In genomic region chr5:125408842-125409241, GRCm38 (mm10) we compare ENCODE assay signal across 8 mouse cellular contexts. TPM values are rescaled to one million over a fixed set of nuclear protein-coding genes. Genes with fewer than 3 reads are reported as not detected.
DNase-seq lines count a peak whose midpoint lies in the region; ATAC-seq and TF ChIP-seq lines count a peak whose summit lies in the region.

No protein-coding gene starts in this region.

- H3K79me2 ChIP-seq in CH12.LX (replicated peaks; ENCODE audit: control insufficient read depth, extremely low read depth, insufficient read depth, poor library complexity, severe bottlenecking) = no peaks in the 10 kb centered on the region

- peak overlapping the region; percentile 76 for H3K4me2 ChIP-seq in CH12.LX (ENCODE audit: insufficient read depth, low read depth, poor library complexity, severe bottlenecking)
- H3K4me2 ChIP-seq in forebrain, embryonic 11.5 days (ENCODE audit: low read depth, low read length, severe bottlenecking) = peak overlapping the region; percentile 36; the same call in 1 of the 2 replicates
- peak overlapping the region; percentile 96 for H3K4me2 ChIP-seq in liver, embryonic 15.5 days
- H3K4me2 ChIP-seq in neural tube, embryonic 12.5 days (replicated peaks) = peak overlapping the region; percentile 41; the same call in 1 of the 2 replicates

- no peak overlapping the region for H3K27ac ChIP-seq in CH12.LX (ENCODE audit: insufficient read depth, low read depth)
- H3K27ac ChIP-seq in forebrain, embryonic 11.5 days (ENCODE audit: low read depth, low read length) = no peak overlapping the region
- H3K27ac ChIP-seq in liver, embryonic 15.5 days (replicated peaks) = peak overlapping the region; percentile 63
- H3K27ac ChIP-seq in neural tube, embryonic 12.5 days = no peak overlapping the region

- H3K9ac ChIP-seq in CH12.LX (ENCODE audit: insufficient read depth, low read depth) = peak overlapping the region; percentile 62
- H3K9ac ChIP-seq in forebrain, embryonic 11.5 days (ENCODE audit: low read length) = no peak overlapping the region
- H3K9ac ChIP-seq in liver, embryonic 15.5 days = peak overlapping the region; percentile 35
- H3K9ac ChIP-seq in neural tube, embryonic 12.5 days = no peak overlapping the region

- no peaks in the 10 kb centered on the region for H3K9me3 ChIP-seq in CH12.LX (replicated peaks; ENCODE audit: low read length)
- H3K9me3 ChIP-seq in forebrain, embryonic 11.5 days (ENCODE audit: control insufficient read depth, low read length) = no peaks in the 10 kb centered on the region
- H3K9me3 ChIP-seq in liver, embryonic 15.5 days (replicated peaks) = no peaks in the 10 kb centered on the region
- H3K9me3 ChIP-seq in neural tube, embryonic 12.5 days = no peaks in the 10 kb centered on the region

- H3K27me3 ChIP-seq in CH12.LX (replicated peaks) = no peaks in the 10 kb centered on the region
- no peaks in the 10 kb centered on the region for H3K27me3 ChIP-seq in forebrain, embryonic 11.5 days (ENCODE audit: control insufficient read depth, insufficient read depth, low read length)
- H3K27me3 ChIP-seq in liver, embryonic 15.5 days = no peaks in the 10 kb centered on the region
- H3K27me3 ChIP-seq in neural tube, embryonic 12.5 days (replicated peaks) = no peaks in the 10 kb centered on the region

- TF ChIP-seq EP300 in CH12.LX (IDR thresholded peaks at IDR 0.05; ENCODE audit: low read length) = no peak

- intact Hi-C loops in heart, postnatal 10 days (cut with DNase I) = loop anchor here (2.0 kb wide), 1 partner anchor 24 kb away; no protein-coding TSS in a partner anchor

- in situ Hi-C loops in CH12.LX (cut with MboI; ENCODE audit: low pct_ligation_motif_present, low pct_unique_long_range_greater_than_20kb, low sequenced_read_pairs) = no loop called here

- peak; percentile 91 for DNase-seq in CH12.LX (ENCODE audit: extremely low read depth)
- DNase-seq in brain, adult 2 months (ENCODE audit: low read depth, low spot score) = peak; percentile 82
- peak; percentile 96 for DNase-seq in forebrain, embryonic 11.5 days (ENCODE audit: low spot score)
- DNase-seq in heart, postnatal 10 days = peak; percentile 86 to 88
- peak; percentile 84 to 90 for DNase-seq in kidney, postnatal 36 days
- peak; percentile 89 for DNase-seq in testis, postnatal 10 days (ENCODE audit: low spot score)

- H3K36me3 ChIP-seq in CH12.LX (replicated peaks in 1 of 2; ENCODE audit: control insufficient read depth in 1 of 2, insufficient read depth in 1 of 2, low read length in 1 of 2) = peaks cover 7 to 17% of the 10 kb centered on the region in 2 experiments
- H3K36me3 ChIP-seq in forebrain, embryonic 11.5 days (ENCODE audit: control insufficient read depth, insufficient read depth, low read length) = no peaks in the 10 kb centered on the region
- H3K36me3 ChIP-seq in liver, embryonic 15.5 days (replicated peaks) = peaks cover 9% of the 10 kb centered on the region
- H3K36me3 ChIP-seq in neural tube, embryonic 12.5 days = peaks cover 10% of the 10 kb centered on the region

- TF ChIP-seq POLR2A in CH12.LX (IDR thresholded peaks at IDR 0.05; ENCODE audit: low read depth, low read length) = no peak

- peaks cover 3 to 20% of the 10 kb centered on the region in 2 experiments; a peak in 3 of 4 replicates for H3K4me1 ChIP-seq in CH12.LX (ENCODE audit: control insufficient read depth in 1 of 2, insufficient read depth in 2 of 2)
- no peaks in the 10 kb centered on the region; the same call in 1 of the 2 replicates for H3K4me1 ChIP-seq in forebrain, embryonic 11.5 days (replicated peaks; ENCODE audit: control insufficient read depth, insufficient read depth, low read length)
- H3K4me1 ChIP-seq in liver, embryonic 15.5 days (replicated peaks) = peaks cover 55% of the 10 kb centered on the region
- H3K4me1 ChIP-seq in neural tube, embryonic 12.5 days = peaks cover 19% of the 10 kb centered on the region

- TF ChIP-seq RAD21 in CH12.LX (IDR thresholded peaks at IDR 0.05; ENCODE audit: low read depth, low read length) = no peak

- dilution Hi-C loops in CH12.LX (cut with MboI; ENCODE audit: extremely low pct_ligation_motif_present, extremely low pct_unique_long_range_greater_than_20kb, low sequenced_read_pairs) = no loop called here

- TF ChIP-seq CTCF in CH12.LX (conservative IDR thresholded peaks at IDR 0.05 in 1 of 2, IDR thresholded peaks at IDR 0.05 in 1 of 2; ENCODE audit: low read depth in 2 of 2, low read length in 2 of 2) = no peak

- WGBS in forebrain, embryonic 11.5 days = 0% methylated on average over 13 of the region's 13 CpGs
- under 1% methylated on average over 13 of the region's 13 CpGs for WGBS in liver, embryonic 15.5 days (ENCODE audit: insufficient replicate concordance)
- WGBS in neural tube, embryonic 12.5 days = under 1% methylated on average over 13 of the region's 13 CpGs

- peak; percentile 59 for ATAC-seq in forebrain, embryonic 11.5 days (replicated peaks; ENCODE audit: low FRiP score)
- ATAC-seq in liver, embryonic 15.5 days (ENCODE audit: insufficient read depth) = peak; percentile 70
- peak; percentile 42; the same call in 1 of the 2 replicates for ATAC-seq in neural tube, embryonic 12.5 days (ENCODE audit: low FRiP score, low read depth)

- peak overlapping the region; percentile 50 to 58 (median 52) for H3K4me3 ChIP-seq in CH12.LX (replicated peaks in 1 of 3; ENCODE audit: low read depth in 2 of 3, low read length in 2 of 3, poor library complexity in 1 of 3)
- peak overlapping the region; percentile 34 for H3K4me3 ChIP-seq in forebrain, embryonic 11.5 days (ENCODE audit: low read depth, low read length)
- H3K4me3 ChIP-seq in liver, embryonic 15.5 days (replicated peaks) = peak overlapping the region; percentile 51
- no peak overlapping the region for H3K4me3 ChIP-seq in neural tube, embryonic 12.5 days

TF ChIP-seq in CH12.LX, 34 proteins besides CTCF, POLR2A, EP300 and RAD21:
- TF ChIP-seq ELF1 (IDR thresholded peaks at IDR 0.05; ENCODE audit: low read depth, low read length) (peak; percentile 95), E2F4 (IDR thresholded peaks at IDR 0.05; ENCODE audit: insufficient replicate concordance, low read depth, low read length) (0 out of 2 replicates have a peak, but pooled peaks have one; percentile 12), NRF1 (IDR thresholded peaks at IDR 0.05; ENCODE audit: low read depth, low read length) (peak; percentile 68), KAT2A (IDR thresholded peaks at IDR 0.05; ENCODE audit: insufficient replicate concordance, low read length) (0 out of 2 replicates have a peak, but pooled peaks have one; percentile 47), TBP (conservative IDR thresholded peaks at IDR 0.05; ENCODE audit: low read depth, low read length) (peak; percentile 99), SIN3A (IDR thresholded peaks at IDR 0.05; ENCODE audit: low read length) (peak; percentile 50; the same call in 1 of the 2 replicates), HCFC1 (IDR thresholded peaks at IDR 0.05; ENCODE audit: low read depth, low read length) (no peak; the same call in 1 of the 2 replicates), PAX5 (IDR thresholded peaks at IDR 0.05; ENCODE audit: low read length) (no peak), MAFK (IDR thresholded peaks at IDR 0.05; ENCODE audit: insufficient replicate concordance, low read length) (peak; percentile 96), MYC (IDR thresholded peaks at IDR 0.05; ENCODE audit: low read depth, low read length) (peak; percentile 56), RCOR1 (conservative IDR thresholded peaks at IDR 0.05; ENCODE audit: low read depth, low read length) (no peak), ZC3H11A (IDR thresholded peaks at IDR 0.05; ENCODE audit: low read depth, low read length) (no peak)

RNA-seq across cellular contexts. Expression of gene Ubc, which starts 18.8 kb away (rescaled TPM):
- total RNA-seq in CH12.LX (2012; rRNA removed) (466 and 486 TPM in 2 replicates), CH12.LX (2014; rRNA removed) (650 and 656 TPM in 2 replicates)
- polyA plus RNA-seq in CH12.LX (2012; ENCODE audit: insufficient read length, low read depth) = 687 and 803 TPM in 2 replicates
- 1,042 and 1,121 TPM in 2 replicates for polyA plus RNA-seq in forebrain, embryonic 11.5 days (2014; fragmentation: Nextera tagmentation; extraction: Ambion mirVana)
- total RNA-seq in heart, postnatal 10 days (2021) = 1,000 to 10,000 TPM in 1 of 2 experiments, 100 to 1,000 TPM in 1; 934 to 1,069 TPM
- polyA plus RNA-seq in liver, embryonic 15.5 days (2015; fragmentation: Nextera tagmentation; extraction: Ambion mirVana) = 563 and 623 TPM in 2 replicates
- polyA plus RNA-seq in neural tube, embryonic 12.5 days (2016; fragmentation: Nextera tagmentation; extraction: Ambion mirVana) = 1,083 and 1,154 TPM in 2 replicates

RNA-seq across cellular contexts. Expression of gene Gm10382, which starts 19.7 kb away (rescaled TPM):
- total RNA-seq in CH12.LX (2012; rRNA removed) = 0.59 and 0.80 TPM in 2 replicates
- not detected in 2 replicates for total RNA-seq in CH12.LX (2014; rRNA removed)
- 0.87 and 1.1 TPM in 2 replicates for polyA plus RNA-seq in CH12.LX (2012; ENCODE audit: insufficient read length, low read depth)
- 0.23 and 0.65 TPM in 2 replicates for polyA plus RNA-seq in forebrain, embryonic 11.5 days (2014; fragmentation: Nextera tagmentation; extraction: Ambion mirVana)
- total RNA-seq in heart, postnatal 10 days (2021) = not detected
- 0.31 and 0.35 TPM in 2 replicates for polyA plus RNA-seq in liver, embryonic 15.5 days (2015; fragmentation: Nextera tagmentation; extraction: Ambion mirVana)
- polyA plus RNA-seq in neural tube, embryonic 12.5 days (2016; fragmentation: Nextera tagmentation; extraction: Ambion mirVana) = 0.92 and 1.1 TPM in 2 replicates

RNA-seq across cellular contexts. Expression of gene Dhx37, which starts 25.1 kb away (rescaled TPM):
- total RNA-seq in CH12.LX (2012; rRNA removed) = 21.0 and 23.8 TPM in 2 replicates
- total RNA-seq in CH12.LX (2014; rRNA removed) = 22.7 and 26.0 TPM in 2 replicates
- 33.0 and 36.9 TPM in 2 replicates for polyA plus RNA-seq in CH12.LX (2012; ENCODE audit: insufficient read length, low read depth)
- 15.7 and 16.4 TPM in 2 replicates for polyA plus RNA-seq in forebrain, embryonic 11.5 days (2014; fragmentation: Nextera tagmentation; extraction: Ambion mirVana)
- 10 to 100 TPM; 13.2 to 14.7 TPM for total RNA-seq in heart, postnatal 10 days (2021)
- polyA plus RNA-seq in liver, embryonic 15.5 days (2015; fragmentation: Nextera tagmentation; extraction: Ambion mirVana) = 4.8 and 4.9 TPM in 2 replicates
- 15.0 and 15.6 TPM in 2 replicates for polyA plus RNA-seq in neural tube, embryonic 12.5 days (2016; fragmentation: Nextera tagmentation; extraction: Ambion mirVana)

RNA-seq across cellular contexts. Expression of gene Bri3bp, which starts 32.5 kb away (rescaled TPM):
- total RNA-seq in CH12.LX (2012; rRNA removed) = 48.4 and 49.6 TPM in 2 replicates
- 30.1 and 37.7 TPM in 2 replicates for total RNA-seq in CH12.LX (2014; rRNA removed)
- 147 and 164 TPM in 2 replicates for polyA plus RNA-seq in CH12.LX (2012; ENCODE audit: insufficient read length, low read depth)
- polyA plus RNA-seq in forebrain, embryonic 11.5 days (2014; fragmentation: Nextera tagmentation; extraction: Ambion mirVana) = 44.1 TPM in 2 replicates
- 10 to 100 TPM; 56.4 to 62.5 TPM for total RNA-seq in heart, postnatal 10 days (2021)
- polyA plus RNA-seq in liver, embryonic 15.5 days (2015; fragmentation: Nextera tagmentation; extraction: Ambion mirVana) = 23.5 and 25.8 TPM in 2 replicates
- 37.0 and 39.2 TPM in 2 replicates for polyA plus RNA-seq in neural tube, embryonic 12.5 days (2016; fragmentation: Nextera tagmentation; extraction: Ambion mirVana)

Comparison
In these comparisons a context has a peak if more than half of its experiments do, and no peak if none do; other contexts are left out.
1. H3K4me2 ChIP-seq: peak in every context shown above with its lines; median percentile 96 in liver, embryonic 15.5 days; 76 in CH12.LX; 41 in neural tube, embryonic 12.5 days; 36 in forebrain, embryonic 11.5 days.
2. H3K9ac ChIP-seq: peak in CH12.LX (single experiment) and liver, embryonic 15.5 days (single experiment); none in forebrain, embryonic 11.5 days (single experiment) and neural tube, embryonic 12.5 days (single experiment).
3. Peak in every context shown above with its lines, with median percentiles within 50 percentile points of each other: DNase-seq and ATAC-seq.